Mouse (Mus musculus) megakaryocyte, embryonic 14.5 days (primary cell): ENCODE measurements around the gene Snapc2.

Experiments
- FLI1 ChIP-seq: IDR thresholded peaks from 2 replicates; pipeline ENCODE4 v1.6.1; 2012; ENCODE audit warnings: low read length, inconsistent platforms, mixed read lengths
- GATA1 ChIP-seq: IDR thresholded peaks from 3 replicates; pipeline ENCODE4 v1.6.1; 2012; ENCODE audit warnings: mixed read lengths, low read length, inconsistent platforms, borderline replicate concordance

DNA sequence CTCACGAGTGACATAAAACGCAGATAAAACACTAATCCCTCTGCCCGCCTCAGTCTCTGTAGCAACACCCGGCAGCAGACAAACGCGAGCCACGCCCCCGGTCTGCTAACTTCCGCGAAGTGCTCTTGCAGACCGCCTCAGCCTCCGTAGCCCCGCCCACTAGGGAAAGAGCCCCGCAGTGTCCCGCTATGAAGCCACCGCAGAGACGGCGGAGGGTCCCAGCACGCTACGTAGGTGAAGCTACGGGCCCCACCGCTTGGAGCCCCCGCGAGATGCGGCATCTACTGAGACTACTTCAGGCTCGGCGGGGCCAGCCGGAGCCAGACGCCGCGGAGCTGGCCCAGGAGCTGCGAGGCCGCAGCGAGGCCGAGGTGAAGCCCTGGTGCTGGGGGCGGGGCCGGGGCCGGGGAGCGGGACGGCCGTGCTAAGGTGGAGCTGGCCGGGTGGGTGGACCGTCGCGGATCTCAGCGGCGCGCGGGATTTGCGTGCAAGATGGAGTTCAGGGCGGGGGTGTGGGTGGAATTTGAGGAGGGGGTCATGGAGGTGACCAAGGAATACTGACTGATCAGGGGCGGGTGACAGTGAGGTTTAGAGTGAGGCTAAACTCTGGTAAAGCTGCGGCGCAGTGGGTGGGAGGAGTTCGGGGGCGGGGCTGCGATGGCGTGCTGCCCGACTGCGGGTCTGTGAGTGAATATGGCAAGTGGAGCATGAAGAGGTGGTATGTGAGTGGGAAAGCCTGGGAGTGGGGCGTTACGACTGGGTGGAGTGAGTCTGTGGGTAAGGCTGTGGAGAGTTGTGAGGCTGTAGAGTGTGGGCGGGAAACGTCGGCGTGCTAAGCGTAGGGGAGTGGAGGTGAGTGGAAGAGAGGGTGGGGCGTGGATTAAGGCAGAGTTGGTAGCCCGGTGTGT, at the start of gene Snapc2:
- TF ChIP-seq GATA1 (no peak), FLI1 (no peak)
